Mouse (Mus musculus) G1E (cell line): ENCODE results near the gene Dnajc6.

Experiments used
- CTCF ChIP-seq: IDR thresholded peaks from 2 replicates; pipeline ENCODE4 v1.5.1; 2012; ENCODE audit warnings: low read depth, low read length, inconsistent platforms, mixed read lengths
- GATA1 ChIP-seq: IDR thresholded peaks from 2 replicates; pipeline ENCODE4 v1.6.1; 2012; ENCODE audit warnings: borderline replicate concordance, low read length, inconsistent platforms, mixed read lengths

GRCm38 (mm10) chr4:101490320-101490917 is 6.0 kb upstream of the Dnajc6 start:
- TF ChIP-seq GATA1: no peak
- no peak for TF ChIP-seq CTCF
